ENCODE assay signal across 25 mouse cellular contexts in the genomic region with DNA sequence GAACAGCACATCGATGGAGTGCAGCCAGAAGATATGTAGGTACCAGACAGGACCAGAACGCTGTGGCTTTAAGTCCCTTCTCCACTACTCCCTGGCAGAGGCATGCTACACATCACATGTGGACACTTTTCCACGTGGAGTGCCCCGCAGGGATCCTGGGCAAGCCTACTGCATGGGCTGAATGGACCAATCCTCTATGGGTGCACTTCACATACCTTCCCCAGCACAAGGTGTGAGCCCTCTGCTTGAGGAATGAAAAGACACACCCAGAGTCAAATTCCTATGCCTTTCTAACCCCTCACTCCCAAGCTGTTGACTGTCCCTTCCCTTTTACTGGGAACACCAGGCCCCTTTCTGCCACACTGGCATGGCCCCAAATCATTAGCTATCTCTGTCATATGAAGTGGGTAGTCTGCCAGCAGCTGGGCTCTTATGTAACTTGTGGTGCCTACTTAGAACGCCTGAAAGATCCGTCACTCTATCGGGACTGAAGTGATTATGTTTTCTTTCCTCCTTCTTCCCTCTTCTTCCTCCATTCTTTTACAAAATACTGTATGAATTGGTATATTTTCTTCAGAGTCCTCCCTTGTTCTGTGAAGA.
A peak's percentile ranks its signal among the peaks of the same experiment; 100 is the strongest.
DNase-seq lines count a peak whose midpoint lies in the region; ATAC-seq and TF ChIP-seq lines count a peak whose summit lies in the region.
"Had no signal": no experiment of that assay in that cellular context is flagged by ENCODE, and none has a peak within 500 bp of the region (broad histone marks: within the 10 kb centered on the region; RNA-seq: fewer than 3 reads in every experiment).

No protein-coding gene starts in this region.

- no peaks in the 10 kb centered on the region for H3K9me3 ChIP-seq in heart, postnatal 0 days (replicated peaks; ENCODE audit: control insufficient read depth, low read length)
- H3K9me3 ChIP-seq in heart, embryonic 11.5 days (replicated peaks; ENCODE audit: control insufficient read depth, low read length) = peaks cover 2% of the 10 kb centered on the region; the same call in 1 of the 2 replicates
- peaks cover 3% of the 10 kb centered on the region for H3K9me3 ChIP-seq in lung, embryonic 16.5 days (ENCODE audit: control insufficient read depth, low read length)
- H3K9me3 ChIP-seq: heart, embryonic 15.5 days; stomach, embryonic 15.5 days had no signal

- no peak for TF ChIP-seq CTCF in heart, postnatal 0 days (IDR thresholded peaks at IDR 0.05; ENCODE audit: low read depth)

- H3K27ac ChIP-seq in heart, postnatal 0 days (ENCODE audit: low read depth) = no peak overlapping the region
- H3K27ac ChIP-seq in heart, embryonic 11.5 days (ENCODE audit: low read depth, low read length) = no peak overlapping the region
- H3K27ac ChIP-seq in lung, embryonic 16.5 days (ENCODE audit: low read length) = no peak overlapping the region
- H3K27ac ChIP-seq: heart, embryonic 15.5 days; left cerebral cortex, adult 2 months; limb, embryonic 12.5 days; liver, embryonic 14.5 days; neural tube, embryonic 13.5 days; stomach, embryonic 15.5 days had no signal

- H3K4me3 ChIP-seq in heart, postnatal 0 days (ENCODE audit: low read depth, low read length) = no peak overlapping the region
- no peak overlapping the region for H3K4me3 ChIP-seq in heart, embryonic 11.5 days (ENCODE audit: low read depth, low read length)
- no peak overlapping the region for H3K4me3 ChIP-seq in lung, embryonic 16.5 days (ENCODE audit: low read length)
- H3K4me3 ChIP-seq: heart, embryonic 15.5 days; left cerebral cortex, adult 2 months; limb, embryonic 12.5 days; neural tube, embryonic 13.5 days; stomach, embryonic 15.5 days had no signal

- no peak for TF ChIP-seq EP300 in heart, postnatal 0 days (IDR thresholded peaks at IDR 0.05; ENCODE audit: low read depth)

- H3K36me3 ChIP-seq in heart, postnatal 0 days (replicated peaks; ENCODE audit: control insufficient read depth, insufficient read depth, low read length) = no peaks in the 10 kb centered on the region
- H3K36me3 ChIP-seq in heart, embryonic 11.5 days (ENCODE audit: control insufficient read depth, insufficient read depth, low read length) = no peaks in the 10 kb centered on the region
- H3K36me3 ChIP-seq in lung, embryonic 16.5 days (ENCODE audit: control insufficient read depth, insufficient read depth, low read length) = no peaks in the 10 kb centered on the region
- H3K36me3 ChIP-seq: G1E; heart, embryonic 15.5 days; limb, embryonic 12.5 days; neural tube, embryonic 13.5 days; stomach, embryonic 15.5 days had no signal

- no peak overlapping the region for H3K4me2 ChIP-seq in heart, postnatal 0 days (ENCODE audit: low read depth, low read length)
- no peak overlapping the region for H3K4me2 ChIP-seq in heart, embryonic 11.5 days
- H3K4me2 ChIP-seq in lung, embryonic 16.5 days (ENCODE audit: low read depth, low read length) = no peak overlapping the region
- H3K4me2 ChIP-seq: heart, embryonic 15.5 days; limb, embryonic 12.5 days; midbrain, embryonic 11.5 days; neural tube, embryonic 13.5 days; stomach, embryonic 15.5 days had no signal

- 0 out of 2 replicates have a peak, but pooled peaks cover 8% of the 10 kb centered on the region for H3K4me1 ChIP-seq in heart, postnatal 0 days (ENCODE audit: control insufficient read depth, insufficient read depth)
- H3K4me1 ChIP-seq in heart, embryonic 11.5 days (ENCODE audit: control insufficient read depth, insufficient read depth, low read length) = no peaks in the 10 kb centered on the region
- H3K4me1 ChIP-seq in lung, embryonic 16.5 days (replicated peaks; ENCODE audit: control insufficient read depth, insufficient read depth, low read length) = no peaks in the 10 kb centered on the region
- H3K4me1 ChIP-seq: neural tube, embryonic 13.5 days; stomach, embryonic 15.5 days had no signal

- 50% methylated on average over 7 of the region's 7 CpGs for WGBS in heart, postnatal 0 days
- 76% methylated on average over 7 of the region's 7 CpGs for WGBS in heart, embryonic 11.5 days (ENCODE audit: insufficient replicate concordance)
- WGBS in lung, embryonic 16.5 days = 65% methylated on average over 7 of the region's 7 CpGs

- 0 out of 2 replicates have a peak, but pooled peaks cover 7% of the 10 kb centered on the region for H3K27me3 ChIP-seq in heart, postnatal 0 days (ENCODE audit: control insufficient read depth, insufficient read depth, low read length)
- H3K27me3 ChIP-seq in heart, embryonic 11.5 days (ENCODE audit: control insufficient read depth, insufficient read depth, low read length) = no peaks in the 10 kb centered on the region
- no peaks in the 10 kb centered on the region for H3K27me3 ChIP-seq in lung, embryonic 16.5 days (ENCODE audit: control insufficient read depth, insufficient read depth, low read depth, low read length)
- H3K27me3 ChIP-seq: heart, embryonic 15.5 days; neural tube, embryonic 13.5 days; stomach, embryonic 15.5 days had no signal

- peak; percentile 14 to 26 for DNase-seq in adrenal gland, adult (ENCODE audit: inconsistent age in 2 of 2, low spot score in 1 of 2)
- no peak for DNase-seq in adrenal gland, postnatal 25 days
- DNase-seq in heart, postnatal 0 days (ENCODE audit: low spot score) = peak; percentile 58
- DNase-seq in lung, postnatal 10 days = no peak
- DNase-seq in R1 (ENCODE audit: low read depth, low spot score) (peak; percentile 12), liver (no peak)
- DNase-seq: adrenal gland, adult 2 months; cerebellum, adult 8-10 months; gastrocnemius, postnatal 25 days; kidney, adult 11 months; kidney, postnatal 10 days; lung, postnatal 4 days; spleen, adult 18-20 months had no signal

- H3K9ac ChIP-seq in heart, postnatal 0 days (replicated peaks; ENCODE audit: low read depth, low read length) = no peak overlapping the region
- no peak overlapping the region for H3K9ac ChIP-seq in heart, embryonic 11.5 days (ENCODE audit: low read depth, low read length)
- H3K9ac ChIP-seq in lung, embryonic 16.5 days (ENCODE audit: low read length) = no peak overlapping the region
- H3K9ac ChIP-seq: heart, embryonic 15.5 days; limb, embryonic 12.5 days; liver, embryonic 14.5 days; neural tube, embryonic 13.5 days; stomach, embryonic 15.5 days had no signal

- peak; percentile 55 for ATAC-seq in heart, postnatal 0 days (ENCODE audit: insufficient read depth, low read depth)
- ATAC-seq in heart, embryonic 11.5 days (replicated peaks; ENCODE audit: insufficient number of reproducible peaks, low FRiP score, low TSS enrichment) = no peak
- peak; percentile 65 for ATAC-seq in lung, embryonic 16.5 days (ENCODE audit: low read depth)
- ATAC-seq: CD4-positive, CD25-positive, alpha-beta regulatory T cell, adult 4 months; hindbrain, embryonic 16.5 days had no signal

Comparison
In these comparisons a context has a peak if more than half of its experiments do, and no peak if none do; other contexts are left out.
1. DNase-seq: peak in adrenal gland, adult (2 of 2), heart, postnatal 0 days (single experiment) and R1 (single experiment); none in adrenal gland, postnatal 25 days (single experiment), lung, postnatal 10 days (single experiment) and liver (single experiment).